Mouse (Mus musculus) lung, embryonic 15.5 days (tissue): ENCODE data around the gene Traf3ip2. TPM values are rescaled to one million over a fixed set of nuclear protein-coding genes. Genes with fewer than 3 reads are reported as not detected.
A peak's percentile ranks its signal among the peaks of the same experiment; 100 is the strongest.

Source experiments
- ATAC-seq: fragments of 200-750 bp; cut with Nextera tagmentation; 2 replicates; pipeline ENCODE4 v1.8.0; 2017; ENCODE audit warnings: moderate number of reproducible peaks, borderline replicate concordance; ENCODE audit not compliant: low FRiP score, low TSS enrichment; ENCODE audit errors: extremely low read depth
- H3K27ac ChIP-seq: fragments of 300-500 bp; sonication (generic); 2 replicates; pipeline ENCODE4 v1.5.1; 2015; ENCODE audit warnings: moderate library complexity, mild to moderate bottlenecking, inconsistent platforms
- H3K27me3 ChIP-seq: fragments of 300-500 bp; sonication (generic); 2 replicates; pipeline ENCODE4 v1.6.1; 2015; ENCODE audit warnings: inconsistent platforms
- H3K36me3 ChIP-seq: fragments of 300-500 bp; sonication (generic); 2 replicates; pipeline ENCODE4 v1.6.1; 2015; ENCODE audit warnings: inconsistent platforms
- H3K4me1 ChIP-seq: fragments of 300-500 bp; sonication (generic); 2 replicates; pipeline ENCODE4 v1.6.1; 2015; ENCODE audit warnings: inconsistent platforms
- H3K4me2 ChIP-seq: fragments of 300-500 bp; sonication (generic); 2 replicates; pipeline ENCODE4 v1.6.1; 2015; ENCODE audit warnings: inconsistent platforms, mild to moderate bottlenecking, moderate library complexity
- H3K4me3 ChIP-seq: fragments of 300-500 bp; sonication (generic); 2 replicates; pipeline ENCODE4 v1.5.1; 2015; ENCODE audit warnings: mild to moderate bottlenecking, inconsistent platforms
- H3K9ac ChIP-seq: fragments of 300-500 bp; sonication (generic); 2 replicates; pipeline ENCODE4 v1.6.1; 2015; ENCODE audit warnings: inconsistent platforms
- H3K9me3 ChIP-seq: fragments of 300-500 bp; sonication (generic); 2 replicates; pipeline ENCODE4 v1.6.1; 2016; ENCODE audit warnings: inconsistent platforms
- WGBS: fragments of 180-500 bp; shearing (Covaris S2); methylation state at CpG from one replicate; pipeline ENCODE4 v1.1.7; 2015; 5-methylcytosine and 5-hydroxymethylcytosine counted together
- polyA plus RNA-seq: library from polyadenylated mRNA; unstranded; fragments of >200 nt; fragmentation: Nextera tagmentation; extraction: Ambion mirVana; gene quantifications from 2 replicates; pipeline ENCODE4 v1.2.1, GENCODE M21; 2015

Gene Traf3ip2
- 30.1 and 33.5 TPM in 2 replicates for polyA plus RNA-seq

DNA sequence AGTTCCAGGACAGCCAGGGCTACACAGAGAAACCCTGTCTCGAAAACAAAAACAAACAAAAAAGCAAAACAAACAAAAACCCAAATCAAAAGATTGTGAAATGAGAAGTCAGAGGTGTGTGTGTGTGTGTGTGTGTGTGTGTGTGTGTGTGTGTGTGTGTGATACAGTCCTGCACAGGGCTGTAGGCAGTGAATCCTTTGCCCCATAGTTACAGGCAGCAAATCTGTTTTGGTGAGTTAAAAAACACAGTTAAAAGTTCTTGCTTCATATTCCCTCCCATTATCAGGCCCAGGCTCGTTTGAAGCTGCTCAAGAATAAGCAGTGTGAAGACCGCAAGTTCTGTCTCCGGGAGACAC is at the start of gene Traf3ip2:
TSS of gene Traf3ip2 (plus strand) at position 302 of the 356 bp plus-strand sequence.
- no peak for ATAC-seq
- H3K9me3 ChIP-seq: no peaks in the 10 kb centered on the region; the same call in 1 of the 2 replicates
- peak within 1 kb of the TSS; percentile 99 for H3K27ac ChIP-seq
- WGBS: 15% methylated on average over 4 of the region's 4 CpGs
- H3K36me3 ChIP-seq: 0 out of 2 replicates have a peak, but pooled peaks cover 3% of the 10 kb centered on the region
- H3K27me3 ChIP-seq: no peaks in the 10 kb centered on the region
- peak within 1 kb of the TSS; percentile 66 for H3K4me2 ChIP-seq
- peak within 1 kb of the TSS; percentile 55 for H3K9ac ChIP-seq
- peak within 1 kb of the TSS; percentile 46 for H3K4me3 ChIP-seq
- peaks cover 51% of the 10 kb centered on the region for H3K4me1 ChIP-seq

DNA sequence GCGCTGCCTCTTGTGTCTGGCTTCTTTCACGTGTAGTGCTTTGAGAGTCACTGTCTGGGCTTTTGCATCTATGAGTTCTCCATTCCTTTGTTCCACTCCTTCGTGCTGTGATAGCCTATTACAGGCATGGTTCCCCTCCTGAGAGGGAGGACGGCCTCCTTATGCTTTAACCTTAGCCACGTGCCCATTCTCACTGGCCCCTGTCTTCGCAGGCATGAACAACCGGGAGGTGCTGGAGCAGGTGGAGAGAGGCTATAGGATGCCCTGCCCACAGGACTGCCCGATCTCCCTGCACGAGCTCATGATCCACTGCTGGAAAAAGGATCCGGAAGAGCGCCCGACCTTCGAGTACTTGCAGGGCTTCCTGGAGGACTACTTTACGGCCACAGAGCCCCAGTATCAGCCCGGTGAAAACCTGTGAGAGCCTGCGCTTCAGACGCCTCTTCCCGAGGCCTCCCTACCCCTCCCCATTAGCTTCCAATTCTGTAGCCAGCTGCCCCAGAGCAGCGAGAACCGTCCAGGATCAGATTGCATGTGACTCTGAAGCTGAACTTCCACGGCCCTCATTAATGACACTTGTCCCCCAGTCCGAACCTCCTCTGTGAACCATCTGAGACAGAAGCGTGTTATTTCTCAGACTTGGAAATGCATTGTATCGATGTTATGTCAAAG is 49.0 kb upstream of the Traf3ip2 start:
- Histone ChIP-seq H3K27me3 (no peaks in the 10 kb centered on the region), H3K4me2 (no peak overlapping the region), H3K36me3 (0 out of 2 replicates have a peak, but pooled peaks cover 2% of the 10 kb centered on the region), H3K4me3 (no peak overlapping the region), H3K27ac (no peak overlapping the region), H3K9me3 (no peaks in the 10 kb centered on the region), H3K9ac (no peak overlapping the region), H3K4me1 (peaks cover 18% of the 10 kb centered on the region)
- ATAC-seq: no peak
- WGBS: 49% methylated on average over 24 of the region's 24 CpGs

DNA sequence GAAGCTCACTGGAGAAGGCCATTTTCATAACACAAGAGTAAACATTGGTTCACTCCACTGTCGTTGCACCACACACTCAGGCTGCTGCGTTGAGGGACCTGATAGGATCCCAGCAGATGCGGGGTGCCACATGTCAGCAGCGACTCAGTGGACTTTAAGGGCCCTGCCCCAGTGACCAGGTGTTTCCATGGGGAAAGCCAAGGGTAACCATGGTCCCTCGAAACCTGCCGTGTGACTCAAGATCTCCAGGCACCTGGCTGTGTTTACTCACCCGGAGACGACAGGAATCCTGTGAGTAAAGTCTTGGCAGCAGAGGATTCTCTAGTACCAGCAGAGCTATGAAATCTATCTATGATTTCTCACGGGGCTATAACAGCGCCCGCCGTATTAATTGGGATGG is 45.8 kb upstream of the Traf3ip2 start:
- no peak overlapping the region for H3K9ac ChIP-seq
- peaks cover 11% of the 10 kb centered on the region; the same call in 1 of the 2 replicates for H3K4me1 ChIP-seq
- ATAC-seq: no peak
- 61% methylated on average over 12 of the region's 12 CpGs for whole genome bisulfite sequencing
- no peak overlapping the region for H3K4me3 ChIP-seq
- no peak overlapping the region for H3K4me2 ChIP-seq
- H3K36me3 ChIP-seq: 0 out of 2 replicates have a peak, but pooled peaks cover 2% of the 10 kb centered on the region
- no peaks in the 10 kb centered on the region for H3K27me3 ChIP-seq
- H3K9me3 ChIP-seq: no peaks in the 10 kb centered on the region
- no peak overlapping the region for H3K27ac ChIP-seq

GRCm38 (mm10) chr10:39568991-39569390 is 43.7 kb upstream of the Traf3ip2 start:
- no peak for ATAC-seq
- WGBS: 68% methylated on average over 4 of the region's 4 CpGs
- Histone ChIP-seq H3K4me1 (peaks cover 20% of the 10 kb centered on the region), H3K9ac (no peak overlapping the region), H3K4me2 (no peak overlapping the region), H3K27me3 (no peaks in the 10 kb centered on the region), H3K27ac (no peak overlapping the region), H3K4me3 (no peak overlapping the region), H3K36me3 (0 out of 2 replicates have a peak, but pooled peaks cover 2% of the 10 kb centered on the region), H3K9me3 (no peaks in the 10 kb centered on the region)

GRCm38 (mm10) chr10:39571011-39571410 is 41.7 kb upstream of the Traf3ip2 start:
- Histone ChIP-seq H3K27ac (0 out of 2 replicates have a peak overlapping the region, but pooled peaks have one; percentile 30), H3K4me2 (no peak overlapping the region), H3K4me1 (peaks cover 20% of the 10 kb centered on the region), H3K4me3 (no peak overlapping the region), H3K36me3 (no peaks in the 10 kb centered on the region), H3K27me3 (no peaks in the 10 kb centered on the region), H3K9me3 (no peaks in the 10 kb centered on the region), H3K9ac (no peak overlapping the region)
- 27% methylated on average over 7 of the region's 7 CpGs for WGBS
- no peak for ATAC-seq

GRCm38 (mm10) chr10:39572050-39572671 is 40.6 kb upstream of the Traf3ip2 start:
- Histone ChIP-seq H3K4me3 (no peak overlapping the region), H3K27ac (0 out of 2 replicates have a peak overlapping the region, but pooled peaks have one; percentile 30), H3K9ac (no peak overlapping the region), H3K4me2 (no peak overlapping the region), H3K4me1 (peaks cover 20% of the 10 kb centered on the region), H3K36me3 (no peaks in the 10 kb centered on the region), H3K27me3 (no peaks in the 10 kb centered on the region), H3K9me3 (no peaks in the 10 kb centered on the region)
- 65% methylated on average over 9 of the region's 9 CpGs for WGBS
- no peak for ATAC-seq

GRCm38 (mm10) chr10:39572672-39573051 is 40.1 kb upstream of the Traf3ip2 start:
- 46% methylated on average over 6 of the region's 6 CpGs for WGBS
- Histone ChIP-seq H3K9ac (no peak overlapping the region), H3K4me3 (no peak overlapping the region), H3K27ac (no peak overlapping the region), H3K4me1 (peaks cover 20% of the 10 kb centered on the region), H3K4me2 (no peak overlapping the region), H3K27me3 (no peaks in the 10 kb centered on the region), H3K9me3 (no peaks in the 10 kb centered on the region), H3K36me3 (no peaks in the 10 kb centered on the region)
- ATAC-seq: peak; percentile 33; the same call in 1 of the 2 replicates

DNA sequence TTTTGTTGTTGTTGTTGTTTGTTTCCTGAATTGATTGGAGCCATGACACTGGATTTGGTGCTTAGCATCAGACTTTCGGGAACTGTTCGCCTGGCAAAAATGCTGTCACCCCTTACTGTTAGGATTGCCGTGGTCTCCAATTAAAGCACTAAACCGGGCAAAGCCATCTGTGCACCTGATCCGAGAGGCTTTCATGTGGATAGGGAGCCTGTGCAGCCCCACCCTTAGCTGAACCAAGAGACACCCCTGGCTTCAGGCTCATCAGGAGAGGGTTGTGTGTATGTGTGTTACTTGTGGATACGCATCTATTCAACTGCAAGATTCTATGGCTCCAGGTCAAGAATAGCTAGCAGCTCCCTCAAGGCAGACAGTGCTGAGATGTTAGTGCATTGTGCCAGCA is 36.3 kb upstream of the Traf3ip2 start:
- no peak for ATAC-seq

DNA sequence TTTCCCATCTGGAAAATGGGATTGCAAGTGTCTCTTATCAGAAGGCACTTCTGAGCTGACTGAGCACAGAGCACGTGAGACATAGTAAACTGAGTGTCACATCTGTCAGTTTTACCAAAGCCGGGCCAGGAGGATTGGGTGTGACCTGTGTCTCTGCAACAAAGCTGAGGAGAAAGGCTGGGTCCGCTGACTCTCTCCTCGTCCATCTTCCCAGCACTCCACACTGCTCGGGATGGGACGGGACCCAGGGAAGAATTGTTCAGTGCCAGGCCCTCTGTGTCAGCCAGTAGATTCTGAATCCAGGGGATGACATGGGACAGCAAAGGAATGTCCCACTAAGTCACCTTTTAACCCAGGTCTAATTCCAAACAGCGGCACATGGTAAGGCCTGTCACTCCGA is 32.3 kb upstream of the Traf3ip2 start:
- Histone ChIP-seq H3K9ac (no peak overlapping the region), H3K27me3 (no peaks in the 10 kb centered on the region), H3K4me2 (no peak overlapping the region), H3K4me1 (0 out of 2 replicates have a peak, but pooled peaks cover 6% of the 10 kb centered on the region), H3K36me3 (no peaks in the 10 kb centered on the region), H3K4me3 (no peak overlapping the region), H3K9me3 (no peaks in the 10 kb centered on the region), H3K27ac (no peak overlapping the region)
- peak; percentile 73 for ATAC-seq
- WGBS: 47% methylated on average over 8 of the region's 8 CpGs

More for the DNA sequence above, 36.3 kb upstream of the Traf3ip2 start:
- 89% methylated on average over 6 of the region's 6 CpGs for WGBS
- no peak overlapping the region for H3K4me2 ChIP-seq
- peaks cover 15% of the 10 kb centered on the region for H3K4me1 ChIP-seq
- H3K4me3 ChIP-seq: no peak overlapping the region
- H3K36me3 ChIP-seq: no peaks in the 10 kb centered on the region
- no peaks in the 10 kb centered on the region for H3K9me3 ChIP-seq
- no peaks in the 10 kb centered on the region for H3K27me3 ChIP-seq
- H3K9ac ChIP-seq: no peak overlapping the region
- H3K27ac ChIP-seq: no peak overlapping the region

DNA sequence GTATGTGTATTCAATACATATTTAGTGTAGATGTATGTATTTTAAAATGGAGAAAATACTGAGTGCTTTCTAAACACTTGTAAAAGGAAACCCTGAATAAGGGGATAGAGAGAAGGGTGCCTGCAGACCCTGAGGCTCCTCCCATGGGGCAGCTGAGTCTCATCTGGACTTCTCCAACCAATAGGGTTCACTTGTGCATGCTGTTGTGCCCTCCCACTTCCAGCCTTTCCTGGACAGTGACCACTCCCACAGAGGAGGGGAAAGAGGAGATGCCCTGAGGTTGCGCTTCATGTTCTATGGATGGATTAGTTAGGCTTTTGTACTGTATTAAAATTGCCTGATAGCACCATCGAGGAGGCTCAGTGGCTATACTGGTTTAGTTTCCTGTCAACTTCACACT is 30.3 kb upstream of the Traf3ip2 start:
- ATAC-seq: no peak
- Histone ChIP-seq H3K27ac (no peak overlapping the region), H3K27me3 (no peaks in the 10 kb centered on the region), H3K9me3 (no peaks in the 10 kb centered on the region), H3K4me2 (no peak overlapping the region), H3K9ac (no peak overlapping the region), H3K4me3 (no peak overlapping the region), H3K4me1 (peaks cover 15% of the 10 kb centered on the region; the same call in 1 of the 2 replicates), H3K36me3 (no peaks in the 10 kb centered on the region)
- WGBS: 85% methylated on average over 2 of the region's 2 CpGs

GRCm38 (mm10) chr10:39583718-39584117 is 29.0 kb upstream of the Traf3ip2 start:
- no peak overlapping the region for H3K27ac ChIP-seq
- peaks cover 24% of the 10 kb centered on the region; the same call in 1 of the 2 replicates for H3K4me1 ChIP-seq
- no peaks in the 10 kb centered on the region for H3K9me3 ChIP-seq
- no peak for ATAC-seq
- H3K4me3 ChIP-seq: no peak overlapping the region
- H3K9ac ChIP-seq: no peak overlapping the region
- 92% methylated on average over 12 of the region's 12 CpGs for WGBS
- no peaks in the 10 kb centered on the region for H3K36me3 ChIP-seq
- no peak overlapping the region for H3K4me2 ChIP-seq
- H3K27me3 ChIP-seq: no peaks in the 10 kb centered on the region

GRCm38 (mm10) chr10:39587290-39587925 is 25.3 kb upstream of the Traf3ip2 start:
- Histone ChIP-seq H3K4me1 (peaks cover 18% of the 10 kb centered on the region; the same call in 1 of the 2 replicates), H3K9ac (no peak overlapping the region), H3K36me3 (no peaks in the 10 kb centered on the region), H3K4me3 (no peak overlapping the region), H3K27ac (peak overlapping the region; percentile 60), H3K9me3 (no peaks in the 10 kb centered on the region), H3K27me3 (no peaks in the 10 kb centered on the region), H3K4me2 (no peak overlapping the region)
- ATAC-seq: peak; percentile 15; the same call in 1 of the 2 replicates
- WGBS: 39% methylated on average over 5 of the region's 5 CpGs
